Mouse (Mus musculus): Measurements from ENCODE around the gene Cacng7. TPM values are rescaled to one million over a fixed set of nuclear protein-coding genes. Genes with fewer than 3 reads are reported as not detected.

The Cacng7 gene
- polyA plus RNA-seq (2014; fragmentation: Illumina TruSeq; extraction: RNeasy Lipid Tissue Mini Kit (QIAGEN cat#74804)), result 1.5 TPM

DNA sequence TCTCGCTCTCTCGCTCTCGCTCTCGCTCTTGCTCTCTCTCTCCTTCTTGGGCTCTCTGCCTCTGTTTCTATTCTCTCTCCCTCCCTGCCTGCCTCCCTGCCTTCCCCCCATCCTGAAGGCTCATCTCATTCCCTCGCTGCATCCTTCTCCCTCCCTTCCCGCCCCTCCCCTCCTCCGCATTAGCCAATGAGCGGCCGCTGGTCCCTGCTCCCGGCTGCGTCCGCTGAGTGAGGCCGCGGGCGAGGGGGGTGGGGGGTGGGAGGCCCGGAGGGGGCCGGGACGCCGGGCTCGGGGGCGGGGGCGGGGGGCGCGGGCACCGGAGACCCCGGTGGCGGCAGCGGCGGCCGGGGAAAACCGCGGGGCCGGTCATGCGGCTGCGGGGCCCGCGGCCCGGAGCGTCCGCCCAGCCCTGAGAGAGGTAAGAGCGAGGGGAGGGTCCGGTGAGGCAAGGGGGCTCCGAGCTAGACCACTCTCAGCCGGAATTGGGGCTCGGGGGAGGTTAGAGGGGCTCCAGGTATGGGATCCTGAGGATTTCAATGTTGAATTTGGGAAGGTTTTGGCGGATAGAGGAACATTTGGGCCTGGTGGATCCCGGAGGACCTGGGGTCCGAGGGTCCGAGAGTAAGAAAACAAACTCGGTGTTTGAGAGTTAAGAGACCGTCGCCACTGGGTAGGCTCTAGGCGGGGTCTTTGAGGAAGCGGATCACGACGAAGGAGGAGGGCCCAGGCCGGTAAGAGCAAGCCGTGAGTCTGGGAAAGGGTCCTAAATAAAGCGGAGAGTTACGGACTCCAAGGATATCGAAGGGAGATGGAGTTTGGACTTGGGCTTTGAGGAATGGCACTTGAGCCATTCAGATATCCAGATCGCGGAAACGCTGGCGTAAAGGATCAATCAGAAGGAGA, at the start of gene Cacng7:
Gene Cacng7 (plus strand): TSS at position 337 of the 903 bp plus-strand sequence.

DNA sequence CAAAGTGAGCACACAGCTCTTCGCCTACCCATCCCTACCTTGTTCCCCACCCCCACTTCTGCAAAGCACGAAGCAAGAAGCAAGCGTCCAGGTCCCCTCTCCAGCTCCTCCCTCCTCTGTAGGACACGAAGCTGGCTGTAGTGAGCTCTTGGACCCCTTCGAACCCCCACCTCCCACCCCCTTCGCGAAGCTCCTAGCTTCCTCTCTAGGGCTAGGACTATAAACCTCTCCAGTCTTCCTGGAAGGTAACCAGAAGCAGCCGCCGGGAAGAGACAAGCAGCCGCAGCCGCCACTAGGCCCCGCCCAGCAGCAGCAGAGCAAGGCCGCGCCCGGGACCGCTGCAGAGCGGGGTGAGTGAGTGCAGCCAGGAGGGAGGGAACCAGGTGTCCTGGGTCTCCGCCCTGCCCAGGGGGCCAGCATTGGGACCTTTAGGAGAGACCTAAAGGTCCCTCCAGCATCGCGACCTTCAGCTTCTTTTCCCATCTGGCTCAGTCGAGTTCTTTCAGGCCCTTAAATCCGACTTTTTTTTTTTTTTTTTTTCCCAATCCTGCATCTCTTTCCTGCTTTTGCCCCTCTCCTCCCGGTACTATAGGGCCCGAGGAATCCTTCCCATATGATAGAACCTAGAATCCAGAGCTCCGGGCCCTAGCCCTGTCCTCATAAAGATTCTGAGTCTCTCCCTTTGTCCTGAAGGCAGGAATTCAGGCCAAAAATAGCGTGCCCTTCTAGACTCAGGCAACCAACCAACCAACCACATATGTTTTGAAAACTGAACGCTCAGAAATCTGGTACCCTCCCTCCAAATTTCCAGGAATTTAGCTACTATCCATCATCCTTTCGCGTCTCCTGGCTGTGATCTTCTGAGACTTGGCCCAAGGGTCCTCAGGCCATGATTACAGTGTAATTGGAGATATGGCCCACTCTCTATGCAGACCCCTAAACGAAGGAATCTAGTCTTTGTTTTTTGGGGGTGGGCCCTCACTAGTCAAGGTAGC, 43.5 kb upstream of the Cacng7 start, which contains the start of the genes Myadm and Prkcg:
Gene Myadm (plus strand): TSS at position 105 of the 995 bp plus-strand sequence.
Gene Prkcg (plus strand): TSS at position 204 of the 995 bp plus-strand sequence.

DNA sequence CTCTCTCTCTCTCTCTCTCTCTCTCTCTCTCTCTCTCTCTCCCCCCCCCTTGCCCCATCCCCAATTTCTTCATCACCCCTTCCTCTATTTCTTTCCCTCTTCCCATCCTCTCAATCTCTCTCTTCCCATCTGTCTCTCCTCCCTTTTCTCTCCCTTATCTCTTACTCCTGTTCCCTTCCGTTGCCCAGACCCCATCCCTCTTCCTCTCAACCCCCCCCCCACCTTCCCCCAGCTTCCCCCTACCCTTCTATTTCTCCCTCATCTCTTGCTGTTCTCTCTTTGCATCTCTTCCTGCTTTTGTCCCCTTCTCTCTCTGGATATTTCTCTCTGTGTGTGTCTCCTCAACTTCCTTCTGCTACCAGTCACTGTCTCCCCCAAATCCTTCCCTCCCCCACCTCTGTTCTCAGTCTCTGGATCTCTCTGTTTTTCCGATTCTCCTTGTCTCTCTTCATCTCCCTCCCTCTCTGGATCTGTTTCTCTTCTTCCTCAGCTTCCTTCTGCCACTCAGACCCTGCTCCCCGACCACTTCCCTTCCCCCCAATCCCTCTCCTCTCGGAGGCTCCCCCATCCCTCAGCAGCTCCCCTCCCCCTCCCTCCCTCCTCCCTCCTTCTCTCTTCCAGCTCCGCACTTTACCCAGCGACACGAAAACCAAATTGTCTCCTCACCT, 57.8 kb downstream of the Cacng7 start, which contains the start of gene Cacng8:
Gene Cacng8 (plus strand): TSS at position 271 of the 668 bp plus-strand sequence.

Other genes with a start within 250 kb of the Cacng7 start
- gene AU018091, start 163.8 kb upstream of the Cacng7 start, polyA plus RNA-seq (2014; fragmentation: Illumina TruSeq; extraction: RNeasy Lipid Tissue Mini Kit (QIAGEN cat#74804)), result 0.46 TPM
- gene Nlrp12, start 83.2 kb upstream of the Cacng7 start, polyA plus RNA-seq (2014; fragmentation: Illumina TruSeq; extraction: RNeasy Lipid Tissue Mini Kit (QIAGEN cat#74804)), result not detected
- gene Myadm, start 43.9 kb upstream of the Cacng7 start, polyA plus RNA-seq (2014; fragmentation: Illumina TruSeq; extraction: RNeasy Lipid Tissue Mini Kit (QIAGEN cat#74804)), result 168 TPM
- not detected for gene Prkcg, start 43.8 kb upstream of the Cacng7 start, polyA plus RNA-seq (2014; fragmentation: Illumina TruSeq; extraction: RNeasy Lipid Tissue Mini Kit (QIAGEN cat#74804))
- gene Cacng8, start 57.7 kb downstream of the Cacng7 start, polyA plus RNA-seq (2014; fragmentation: Illumina TruSeq; extraction: RNeasy Lipid Tissue Mini Kit (QIAGEN cat#74804)), result not detected
- gene Cacng6, start 91.2 kb downstream of the Cacng7 start, polyA plus RNA-seq (2014; fragmentation: Illumina TruSeq; extraction: RNeasy Lipid Tissue Mini Kit (QIAGEN cat#74804)), result 0.46 TPM
- not detected for gene Tarm1, start 169.7 kb downstream of the Cacng7 start, polyA plus RNA-seq (2014; fragmentation: Illumina TruSeq; extraction: RNeasy Lipid Tissue Mini Kit (QIAGEN cat#74804))

All from ovary, adult 10 weeks (tissue).